Mouse (Mus musculus) neural tube, embryonic 15.5 days (tissue): ENCODE data around the gene Rpsa. TPM values are rescaled to one million over a fixed set of nuclear protein-coding genes. Genes with fewer than 3 reads are reported as not detected.
"Not testable (repeated sequence)": the region's sequence is repeated elsewhere in the genome, so short reads cannot be mapped to it uniquely, and the experiment has no call there.

Experiments used
- ATAC-seq: fragments of 200-750 bp; cut with Nextera tagmentation; 2 replicates; pipeline ENCODE4 v1.8.0; 2017; ENCODE audit warnings: mild to moderate bottlenecking, moderate TSS enrichment, moderate library complexity; ENCODE audit not compliant: low FRiP score
- H3K27ac ChIP-seq: fragments of 300-500 bp; sonication (generic); replicated peaks from 2 replicates; pipeline ENCODE4 v1.5.1; 2015; ENCODE audit warnings: mild to moderate bottlenecking, inconsistent platforms
- H3K27me3 ChIP-seq: fragments of 300-500 bp; sonication (generic); replicated peaks from 2 replicates; pipeline ENCODE4 v1.6.1; 2015; ENCODE audit warnings: inconsistent platforms
- H3K36me3 ChIP-seq: fragments of 300-500 bp; sonication (generic); 2 replicates; pipeline ENCODE4 v1.6.1; 2015; ENCODE audit warnings: inconsistent platforms
- H3K4me1 ChIP-seq: fragments of 300-500 bp; sonication (generic); 2 replicates; pipeline ENCODE4 v1.6.1; 2015; ENCODE audit warnings: inconsistent platforms
- H3K4me2 ChIP-seq: fragments of 300-500 bp; sonication (generic); 2 replicates; pipeline ENCODE4 v1.6.1; 2015; ENCODE audit warnings: inconsistent platforms, mild to moderate bottlenecking, moderate library complexity
- H3K4me3 ChIP-seq: fragments of 300-500 bp; sonication (generic); replicated peaks from 2 replicates; pipeline ENCODE4 v1.5.1; 2015; ENCODE audit warnings: mild to moderate bottlenecking, inconsistent platforms
- H3K9ac ChIP-seq: fragments of 300-500 bp; sonication (generic); replicated peaks from 2 replicates; pipeline ENCODE4 v1.6.1; 2015; ENCODE audit warnings: mild to moderate bottlenecking, inconsistent platforms
- H3K9me3 ChIP-seq: fragments of 300-500 bp; sonication (generic); replicated peaks from 2 replicates; pipeline ENCODE4 v1.6.1; 2016; ENCODE audit warnings: inconsistent platforms
- WGBS: fragments of 180-500 bp; shearing (Covaris S2); methylation state at CpG from one replicate; pipeline ENCODE4 v1.1.7; 2015; ENCODE audit warnings: mixed read lengths; 5-methylcytosine and 5-hydroxymethylcytosine counted together
- polyA plus RNA-seq: library from polyadenylated mRNA; unstranded; fragments of >200 nt; fragmentation: Nextera tagmentation; extraction: Ambion mirVana; gene quantifications from 2 replicates; pipeline ENCODE4 v1.2.1, GENCODE M21; 2015

The Rpsa gene
- polyA plus RNA-seq, 1 experiment from 2014 or later: 830 TPM

DNA sequence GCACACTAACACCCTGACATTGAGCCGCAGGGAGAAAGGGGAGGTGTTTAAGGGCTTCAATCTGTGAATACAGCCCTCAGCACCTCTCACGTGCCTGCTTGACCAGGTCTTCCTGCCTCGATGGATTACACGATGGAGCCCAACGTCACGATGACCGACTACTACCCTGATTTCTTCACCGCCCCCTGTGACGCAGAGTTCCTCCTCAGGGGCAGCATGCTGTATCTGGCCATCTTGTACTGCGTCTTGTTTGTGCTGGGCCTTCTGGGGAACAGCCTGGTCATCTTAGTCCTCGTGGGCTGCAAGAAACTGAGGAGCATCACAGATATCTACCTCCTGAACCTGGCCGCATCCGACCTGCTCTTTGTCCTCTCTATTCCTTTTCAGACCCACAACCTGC lies 33.8 kb upstream of the Rpsa start:
- Histone ChIP-seq H3K4me2 (no peak overlapping the region), H3K36me3 (no peaks in the 10 kb centered on the region), H3K27ac (no peak overlapping the region), H3K4me1 (no peaks in the 10 kb centered on the region), H3K9ac (no peak overlapping the region), H3K27me3 (no peaks in the 10 kb centered on the region), H3K4me3 (no peak overlapping the region), H3K9me3 (no peaks in the 10 kb centered on the region)
- WGBS: 91% methylated on average over 13 of the region's 13 CpGs
- ATAC-seq: no peak

DNA sequence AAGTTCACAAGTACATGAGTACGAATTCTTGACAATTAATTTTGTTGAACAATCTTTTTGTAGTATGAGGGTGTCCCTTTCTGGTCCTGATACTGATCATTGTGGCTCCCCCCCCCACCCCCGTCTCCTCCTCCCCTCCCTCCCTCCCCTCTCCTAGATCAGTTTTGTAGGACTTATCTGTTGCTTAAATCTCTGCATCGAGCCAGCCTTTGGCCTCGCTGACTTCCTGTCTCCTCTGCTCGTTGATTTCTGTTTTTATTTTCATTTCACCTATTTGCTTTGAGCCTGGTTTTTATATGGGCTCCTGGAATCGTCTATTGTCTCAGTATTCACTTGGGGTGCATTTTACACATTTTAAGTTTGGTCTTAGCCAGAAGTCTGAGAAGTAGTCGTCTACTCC lies 31.6 kb upstream of the Rpsa start:
- Histone ChIP-seq H3K4me3 (no peak overlapping the region), H3K4me1 (no peaks in the 10 kb centered on the region), H3K27me3 (0 out of 2 replicates have a peak, but pooled peaks cover 6% of the 10 kb centered on the region), H3K9me3 (no peaks in the 10 kb centered on the region), H3K27ac (no peak overlapping the region), H3K36me3 (no peaks in the 10 kb centered on the region), H3K4me2 (no peak overlapping the region), H3K9ac (no peak overlapping the region)
- no peak for ATAC-seq
- WGBS: 80% methylated on average over 7 of the region's 7 CpGs

DNA sequence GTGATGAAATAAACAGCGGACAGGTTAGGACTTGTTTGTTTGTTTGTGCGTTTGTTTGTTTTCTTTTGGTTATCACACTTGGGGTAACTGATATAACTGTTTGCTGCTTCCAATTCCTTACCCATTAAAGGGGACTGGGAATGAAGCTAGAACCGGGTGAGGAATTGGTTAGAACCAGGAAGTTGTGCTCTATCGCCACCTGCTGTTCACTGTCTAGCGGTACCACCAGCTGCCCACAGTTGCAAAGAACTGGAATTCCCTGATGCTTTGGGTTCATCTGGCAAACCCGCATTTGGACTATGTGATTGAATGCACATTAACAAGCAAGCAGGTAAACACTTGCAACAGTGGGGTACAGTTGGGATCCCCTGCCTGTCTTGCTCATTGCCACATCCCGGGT lies 28.8 kb upstream of the Rpsa start:
- Histone ChIP-seq H3K9me3 (no peaks in the 10 kb centered on the region), H3K4me2 (no peak overlapping the region), H3K9ac (no peak overlapping the region), H3K27me3 (0 out of 2 replicates have a peak, but pooled peaks cover 6% of the 10 kb centered on the region), H3K27ac (no peak overlapping the region), H3K4me3 (no peak overlapping the region), H3K36me3 (no peaks in the 10 kb centered on the region), H3K4me1 (no peaks in the 10 kb centered on the region)
- ATAC-seq: no peak
- 15% methylated on average over 7 of the region's 7 CpGs for WGBS

DNA sequence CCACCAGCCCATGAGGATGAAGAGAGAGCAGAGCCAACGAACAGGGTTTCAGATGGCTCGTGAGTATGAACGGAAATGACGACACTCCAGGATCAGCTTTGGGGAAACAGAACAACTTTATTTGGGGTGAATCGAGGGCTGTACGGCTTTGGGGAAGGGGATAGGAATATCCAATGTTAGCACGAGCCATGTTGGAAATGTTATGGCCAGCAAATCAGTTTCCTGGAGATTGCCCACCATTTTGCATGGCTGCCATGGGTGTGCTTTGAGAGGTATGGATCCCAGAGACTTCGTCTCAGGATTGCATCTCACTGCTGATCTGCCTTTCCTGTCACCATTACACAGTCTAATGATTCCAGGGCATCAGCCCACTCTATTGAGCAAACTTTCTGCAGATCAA lies 28.2 kb upstream of the Rpsa start:
- Histone ChIP-seq H3K36me3 (no peaks in the 10 kb centered on the region), H3K9me3 (no peaks in the 10 kb centered on the region), H3K27ac (no peak overlapping the region), H3K4me2 (no peak overlapping the region), H3K4me1 (no peaks in the 10 kb centered on the region), H3K4me3 (no peak overlapping the region), H3K27me3 (0 out of 2 replicates have a peak, but pooled peaks cover 6% of the 10 kb centered on the region), H3K9ac (no peak overlapping the region)
- ATAC-seq: no peak
- WGBS: 92% methylated on average over 8 of the region's 8 CpGs

DNA sequence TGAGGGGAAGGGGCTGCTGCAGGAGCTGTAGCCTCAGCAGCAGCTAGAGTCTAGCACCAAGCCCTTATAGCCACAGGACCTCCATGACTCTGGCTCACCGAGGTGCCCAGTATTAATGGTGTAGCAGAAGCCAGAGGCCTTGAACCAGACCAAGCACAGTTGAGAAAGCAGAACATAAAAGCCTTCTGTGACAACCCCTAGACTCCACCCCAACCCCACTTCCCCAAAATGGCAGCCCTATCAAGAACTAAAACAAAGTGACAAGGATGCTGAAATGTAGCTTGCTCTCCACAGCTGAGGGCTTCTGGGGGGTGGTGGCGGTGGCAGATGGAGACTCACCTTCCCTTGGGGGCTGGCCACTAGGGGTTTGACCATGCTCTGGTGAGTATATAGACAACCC lies 26.3 kb upstream of the Rpsa start:
- ATAC-seq: no peak
- 100% methylated on average over 2 of the region's 2 CpGs for WGBS
- no peak overlapping the region for H3K4me3 ChIP-seq
- H3K4me2 ChIP-seq: no peak overlapping the region
- no peaks in the 10 kb centered on the region for H3K9me3 ChIP-seq
- 0 out of 2 replicates have a peak, but pooled peaks cover 6% of the 10 kb centered on the region for H3K27me3 ChIP-seq
- no peak overlapping the region for H3K9ac ChIP-seq
- no peak overlapping the region for H3K27ac ChIP-seq
- no peaks in the 10 kb centered on the region for H3K36me3 ChIP-seq
- no peaks in the 10 kb centered on the region for H3K4me1 ChIP-seq

DNA sequence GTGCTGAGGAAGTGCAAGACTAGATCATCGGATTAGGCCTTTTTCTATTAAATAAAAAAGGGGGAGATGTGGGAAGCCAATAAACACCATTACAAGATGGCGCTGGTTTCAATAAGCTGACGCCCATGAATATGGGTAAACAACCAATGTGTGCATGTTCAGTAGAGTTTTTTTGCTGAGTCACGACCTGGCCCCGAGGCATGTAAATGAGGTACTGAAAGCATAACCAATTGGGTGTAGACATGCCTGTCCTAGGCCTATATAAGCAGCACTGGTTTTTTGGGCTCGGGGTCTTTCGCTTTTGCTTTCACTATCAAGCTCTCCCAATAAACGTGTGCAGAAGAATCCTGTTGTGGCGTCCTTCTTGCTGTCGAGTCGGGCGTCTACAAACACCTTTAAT lies 18.5 kb upstream of the Rpsa start:
- H3K27ac ChIP-seq, H3K9ac ChIP-seq, H3K4me1 ChIP-seq, H3K36me3 ChIP-seq, H3K9me3 ChIP-seq, H3K4me3 ChIP-seq, ATAC-seq, H3K4me2 ChIP-seq, H3K27me3 ChIP-seq: not testable (repeated sequence)
- WGBS: 95% methylated on average over 12 of the region's 12 CpGs

DNA sequence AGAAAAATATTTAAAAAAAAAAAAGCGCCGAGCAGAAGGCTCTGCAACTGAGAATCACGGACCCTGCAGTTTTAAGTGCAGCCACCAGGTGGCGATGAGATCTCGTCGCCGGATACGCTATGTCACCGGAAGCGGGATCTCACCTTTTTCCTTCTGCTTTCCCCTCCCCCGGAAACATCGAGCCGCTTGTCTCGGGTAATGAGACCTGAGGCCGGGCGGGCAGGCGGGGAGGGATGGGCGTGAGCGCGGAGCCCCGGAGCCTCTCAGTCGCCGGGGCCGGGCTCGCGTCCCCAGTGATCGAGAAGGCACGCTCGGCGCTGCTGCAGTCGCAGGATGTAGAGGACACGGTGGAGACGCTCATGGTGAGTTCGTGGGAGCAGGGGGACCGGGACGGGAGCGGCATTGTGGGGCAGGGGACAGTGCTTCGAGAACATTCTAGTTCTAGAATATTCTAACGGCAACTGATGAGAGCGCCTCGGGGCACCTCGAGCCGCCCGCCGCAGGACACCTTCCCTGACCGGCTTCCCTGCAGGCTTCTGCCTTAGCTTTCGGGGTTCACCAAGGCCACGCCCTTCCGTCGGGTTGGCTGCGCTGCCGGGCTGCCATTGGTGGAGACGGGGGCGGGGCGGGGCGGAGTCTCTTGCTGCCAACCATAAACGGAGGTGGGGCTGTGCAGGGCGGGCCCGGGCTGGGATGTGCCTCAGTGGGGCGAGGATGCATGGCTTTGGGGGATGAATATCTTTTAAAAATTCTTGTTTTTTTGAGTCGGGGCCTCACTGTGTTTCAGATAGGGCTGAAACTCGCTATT lies 17.1 kb upstream of the Rpsa start, which contains the start of gene Slc25a38:
Slc25a38 (plus strand) TSS at position 164 of the 808 bp plus-strand sequence.
- Histone ChIP-seq H3K36me3 (0 out of 2 replicates have a peak, but pooled peaks cover 3% of the 10 kb centered on the region), H3K27ac (peak within 1 kb of the TSS; percentile 98)
- ATAC-seq: peak; percentile 99

DNA sequence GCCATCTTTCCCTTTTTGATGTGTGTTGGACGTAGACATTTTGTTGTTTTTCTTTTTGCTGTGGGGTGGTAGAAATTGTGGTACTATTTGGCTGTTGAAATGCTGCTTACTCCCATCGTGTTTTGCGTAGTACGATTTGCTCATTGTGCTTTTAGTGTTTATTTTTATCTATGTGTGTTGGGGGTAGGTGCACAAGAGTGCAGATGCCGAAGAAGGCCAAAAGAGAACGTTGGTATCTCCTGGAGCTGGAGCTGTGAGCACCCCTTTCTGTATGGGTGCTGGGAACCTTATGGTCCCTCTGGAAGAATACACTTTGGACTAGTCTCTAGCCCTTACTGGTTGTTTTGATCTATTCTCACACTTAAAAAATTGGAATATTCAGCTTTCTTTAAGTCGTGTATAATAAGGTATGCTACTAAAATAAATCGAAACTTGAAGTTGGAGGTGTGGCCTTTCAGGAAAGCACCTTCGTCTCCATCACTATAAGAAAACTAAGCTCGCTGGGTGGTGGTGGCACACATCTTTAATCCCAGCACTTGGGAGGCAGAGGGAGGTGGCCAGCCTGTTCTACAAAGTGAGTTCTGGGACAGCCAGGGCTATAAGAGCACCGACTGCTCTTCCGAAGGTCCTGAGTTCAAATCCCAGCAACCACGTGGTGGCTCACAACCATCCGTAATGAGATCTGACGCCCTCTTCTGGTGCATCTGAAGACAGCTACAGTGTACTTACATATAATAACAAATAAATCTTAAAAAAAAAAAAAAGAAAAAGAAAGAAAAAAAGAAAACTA lies 16.1 kb upstream of the Rpsa start:
- Histone ChIP-seq H3K9ac (peak overlapping the region; percentile 94; the same call in 1 of the 2 replicates), H3K27ac (peak overlapping the region; percentile 98), H3K4me3 (peak overlapping the region; percentile 98), H3K4me1 (peaks cover 7% of the 10 kb centered on the region), H3K9me3 (no peaks in the 10 kb centered on the region), H3K27me3 (no peaks in the 10 kb centered on the region), H3K36me3 (peaks cover 6% of the 10 kb centered on the region), H3K4me2 (peak overlapping the region; percentile 79)
- no peak for ATAC-seq
- WGBS: 78% methylated on average over 15 of the region's 15 CpGs

More for the DNA sequence above, 17.1 kb upstream of the Rpsa start, which contains the start of gene Slc25a38:
- Histone ChIP-seq H3K9ac (peak within 1 kb of the TSS; percentile 94), H3K4me2 (peak within 1 kb of the TSS; percentile 79), H3K27me3 (no peaks in the 10 kb centered on the region), H3K9me3 (no peaks in the 10 kb centered on the region), H3K4me3 (peak within 1 kb of the TSS; percentile 98), H3K4me1 (peaks cover 7% of the 10 kb centered on the region)
- WGBS: 2% methylated on average over 59 of the region's 62 CpGs

DNA sequence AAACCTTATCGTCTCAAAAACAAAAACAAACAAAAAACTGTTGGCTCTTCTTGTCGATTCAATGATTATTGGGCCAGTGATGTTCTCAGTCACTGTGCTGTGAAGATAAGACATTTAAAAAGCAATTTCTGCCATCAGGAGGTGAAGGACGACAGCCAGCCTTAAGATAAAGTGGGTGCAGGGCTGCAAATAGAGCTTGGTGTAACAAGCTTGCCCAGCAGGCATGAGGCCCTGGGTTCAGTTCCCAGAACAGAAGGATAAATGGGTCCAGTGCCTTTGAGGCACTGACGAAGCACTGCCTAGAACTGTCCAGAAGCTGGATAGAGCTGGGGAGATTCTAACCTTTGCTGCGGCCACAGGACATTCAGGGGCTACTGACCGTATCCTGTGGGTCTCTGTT lies 15.0 kb upstream of the Rpsa start:
- no peak for ATAC-seq
- WGBS: 91% methylated on average over 6 of the region's 6 CpGs
- no peak overlapping the region for H3K9ac ChIP-seq
- H3K4me3 ChIP-seq: no peak overlapping the region
- no peak overlapping the region for H3K27ac ChIP-seq
- H3K36me3 ChIP-seq: peaks cover 13% of the 10 kb centered on the region
- no peaks in the 10 kb centered on the region for H3K9me3 ChIP-seq
- H3K27me3 ChIP-seq: no peaks in the 10 kb centered on the region
- no peak overlapping the region for H3K4me2 ChIP-seq
- H3K4me1 ChIP-seq: peaks cover 7% of the 10 kb centered on the region

DNA sequence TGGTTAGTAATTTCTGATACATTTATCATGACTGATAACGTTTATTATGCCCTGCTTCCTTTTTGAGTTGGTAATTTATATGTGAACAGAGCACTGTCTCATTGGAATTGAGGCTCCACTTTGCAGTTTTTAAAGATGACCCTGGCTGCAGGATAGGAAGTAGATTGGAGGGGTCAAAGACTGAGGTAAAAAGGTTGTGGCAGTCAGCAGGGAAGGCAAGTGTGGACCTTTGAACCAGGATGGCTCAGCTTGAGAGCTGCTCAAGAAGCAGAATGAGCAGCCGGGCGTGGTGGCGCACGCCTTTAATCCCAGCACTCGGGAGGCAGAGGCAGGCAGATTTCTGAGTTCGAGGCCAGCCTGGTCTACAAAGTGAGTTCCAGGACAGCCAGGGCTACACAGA lies 14.0 kb upstream of the Rpsa start:
- Histone ChIP-seq H3K4me1 (peaks cover 7% of the 10 kb centered on the region), H3K27ac (no peak overlapping the region), H3K4me3 (no peak overlapping the region), H3K4me2 (no peak overlapping the region), H3K36me3 (peaks cover 21% of the 10 kb centered on the region), H3K9me3 (no peaks in the 10 kb centered on the region), H3K9ac (no peak overlapping the region), H3K27me3 (no peaks in the 10 kb centered on the region)
- WGBS: 93% methylated on average over 7 of the region's 7 CpGs
- no peak for ATAC-seq

DNA sequence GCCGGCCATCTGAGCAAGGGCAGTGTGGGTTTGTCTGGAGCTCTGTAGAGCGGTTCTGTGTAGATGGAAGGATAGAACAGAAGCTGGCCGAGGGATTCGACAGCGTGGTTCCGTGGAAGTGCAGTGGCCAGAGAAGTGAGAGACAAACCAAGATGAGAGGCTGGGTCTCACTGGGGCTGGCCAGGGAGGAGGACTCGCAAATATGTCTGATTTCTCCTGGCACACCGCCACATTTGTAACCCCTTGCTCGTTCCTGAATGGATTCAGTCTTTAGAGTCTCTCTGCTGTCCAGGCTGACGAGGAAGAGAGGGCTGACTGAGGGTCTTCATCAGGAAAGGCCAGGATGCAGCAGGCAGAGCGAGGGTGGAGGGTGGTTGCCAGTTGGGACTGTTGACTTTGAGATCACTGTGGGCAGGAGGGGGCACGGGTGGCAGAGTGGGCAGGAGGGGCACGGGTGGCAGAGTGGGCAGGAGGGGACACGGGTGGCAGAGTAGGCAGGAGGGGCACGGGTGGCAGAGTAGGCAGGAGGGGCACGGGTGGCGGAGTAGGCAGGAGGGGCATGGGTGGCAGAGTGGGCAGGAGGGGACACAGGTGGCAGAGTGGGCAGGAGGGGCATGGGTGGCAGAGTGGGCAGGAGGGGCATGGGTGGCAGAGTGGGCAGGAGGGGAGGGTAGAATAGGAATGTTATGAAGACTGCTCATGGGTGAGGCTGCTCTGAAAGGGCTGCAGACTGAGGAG lies 13.3 kb upstream of the Rpsa start:
- H3K9me3 ChIP-seq: no peaks in the 10 kb centered on the region
- H3K36me3 ChIP-seq: peaks cover 26% of the 10 kb centered on the region
- H3K4me3 ChIP-seq: no peak overlapping the region
- peaks cover 7% of the 10 kb centered on the region for H3K4me1 ChIP-seq
- no peak overlapping the region for H3K27ac ChIP-seq
- H3K4me2 ChIP-seq: no peak overlapping the region
- H3K9ac ChIP-seq: no peak overlapping the region
- ATAC-seq: no peak
- no peaks in the 10 kb centered on the region for H3K27me3 ChIP-seq
- 91% methylated on average over 17 of the region's 17 CpGs for WGBS
